Mouse (Mus musculus) E14TG2a.4 (cell line): Measurements from ENCODE around the gene Gm21970.

Source experiments
- CTCF ChIP-seq: conservative IDR thresholded peaks from 2 replicates; pipeline ENCODE4 v1.5.1; 2014; ENCODE audit warnings: low read length
- NANOG ChIP-seq: IDR thresholded peaks from 2 replicates; pipeline ENCODE4 v1.6.1; 2014; ENCODE audit warnings: borderline replicate concordance, low read length, mixed read lengths
- POU5F1 ChIP-seq: IDR thresholded peaks from 2 replicates; pipeline ENCODE4 v1.6.1; 2014; ENCODE audit warnings: low read length, borderline replicate concordance

DNA sequence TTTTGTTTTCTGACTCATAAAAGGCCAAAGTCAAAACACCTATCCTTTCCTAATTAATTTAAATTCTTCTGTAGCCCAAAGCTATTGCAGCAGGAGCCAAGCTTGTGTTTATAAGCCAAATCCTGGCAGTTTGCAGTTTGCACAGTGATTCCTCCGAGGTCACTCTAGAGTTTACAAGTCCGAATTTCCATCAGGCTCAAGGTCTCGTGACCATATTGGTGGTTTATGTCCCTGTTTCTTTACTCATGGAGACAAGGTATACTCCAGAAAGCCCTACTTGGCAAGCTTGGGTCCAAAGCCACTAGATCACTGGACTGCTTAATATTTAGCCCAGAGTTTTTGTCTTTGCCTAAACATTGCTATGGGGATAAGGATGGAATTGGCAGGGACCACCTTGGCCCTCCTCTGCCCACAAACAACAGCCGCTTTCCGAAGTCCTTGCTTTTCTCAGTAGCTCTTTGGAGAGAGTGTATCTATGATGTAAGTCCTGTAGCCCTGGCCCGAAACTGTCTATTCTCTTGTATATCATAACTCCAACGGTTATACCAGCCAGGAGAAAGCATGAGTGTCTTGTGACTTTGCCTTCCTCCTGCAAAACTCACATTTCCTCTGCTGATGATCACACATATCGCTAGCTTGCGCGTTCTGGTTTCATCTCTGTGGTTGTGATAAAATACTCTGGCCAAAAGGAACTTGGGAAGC is 5.0 kb upstream of the Gm21970 start:
- TF ChIP-seq CTCF (no peak), NANOG (no peak), POU5F1 (no peak)
